Mouse (Mus musculus) olfactory bulb, adult 2 months (tissue): Measurements from ENCODE around the gene Inhbe.

ENCODE experiments used
- CTCF ChIP-seq: fragments of 200-500 bp; IDR thresholded peaks from 2 replicates; pipeline ENCODE4 v1.5.1; 2012; ENCODE audit warnings: low read depth, mild to moderate bottlenecking, low read length, moderate library complexity; ENCODE audit not compliant: insufficient read depth
- POLR2A ChIP-seq: fragments of 200-500 bp; IDR thresholded peaks from 2 replicates; pipeline ENCODE4 v1.6.1; 2012; ENCODE audit warnings: mild to moderate bottlenecking, low read depth, low read length, moderate library complexity; ENCODE audit not compliant: insufficient read depth

- TF ChIP-seq POLR2A (no peak), CTCF (no peak)
Measured at GRCm38 (mm10) chr10:127326017-127326801, 28.0 kb downstream of the Inhbe start.
